Mouse (Mus musculus) stomach, postnatal 0 days (tissue): ENCODE measurements around the gene Rln3. TPM values are rescaled to one million over a fixed set of nuclear protein-coding genes. Genes with fewer than 3 reads are reported as not detected.

ENCODE experiments used
- ATAC-seq: fragments of 200-750 bp; cut with Nextera tagmentation; 2 replicates; pipeline ENCODE4 v1.8.0; 2017; ENCODE audit not compliant: low FRiP score, low TSS enrichment
- DNase-seq: peaks from one replicate; pipeline ENCODE4 v3.0.0-alpha.2; 2016; ENCODE audit warnings: low spot score
- H3K27ac ChIP-seq: fragments of 300-500 bp; sonication (generic); replicated peaks from 2 replicates; pipeline ENCODE4 v1.5.1; 2014; ENCODE audit warnings: mild to moderate bottlenecking, control low read depth
- H3K27me3 ChIP-seq: fragments of 300-500 bp; sonication (generic); 2 replicates; pipeline ENCODE4 v1.6.1; 2014; ENCODE audit warnings: low read length; ENCODE audit not compliant: control insufficient read depth, insufficient read depth
- H3K36me3 ChIP-seq: fragments of 300-500 bp; sonication (generic); 2 replicates; pipeline ENCODE4 v1.6.1; 2014; ENCODE audit warnings: low read length, mixed read lengths; ENCODE audit not compliant: control insufficient read depth, insufficient read depth
- H3K4me1 ChIP-seq: fragments of 300-500 bp; sonication (generic); replicated peaks from 2 replicates; pipeline ENCODE4 v1.6.1; 2014; ENCODE audit warnings: antibody characterized with exemption; ENCODE audit not compliant: control insufficient read depth, insufficient read depth
- H3K4me2 ChIP-seq: fragments of 300-500 bp; sonication (generic); replicated peaks from 2 replicates; pipeline ENCODE4 v1.6.1; 2014; ENCODE audit warnings: low read depth, mild to moderate bottlenecking, control low read depth, moderate library complexity
- H3K4me3 ChIP-seq: fragments of 300-500 bp; sonication (generic); 2 replicates; pipeline ENCODE4 v1.5.1; 2014; ENCODE audit warnings: low read depth, low read length, control low read depth
- H3K9ac ChIP-seq: fragments of 300-500 bp; sonication (generic); 2 replicates; pipeline ENCODE4 v1.6.1; 2014; ENCODE audit warnings: mild to moderate bottlenecking, low read length, control low read depth, mixed read lengths
- H3K9me3 ChIP-seq: fragments of 300-500 bp; sonication (generic); 2 replicates; pipeline ENCODE4 v1.6.1; 2016; ENCODE audit warnings: low read length; ENCODE audit not compliant: control insufficient read depth
- CTCF ChIP-seq: IDR thresholded peaks from 2 replicates; pipeline ENCODE4 v1.5.1; 2016; ENCODE audit warnings: antibody characterized with exemption, low read depth, mild to moderate bottlenecking, moderate library complexity
- EP300 ChIP-seq: optimal IDR thresholded peaks from 2 replicates; pipeline ENCODE3; 2016; ENCODE audit warnings: antibody characterized with exemption
- WGBS: fragments of 180-500 bp; shearing (Covaris S2); extraction: QIAGEN DNeasy Blood & Tissue Kit; methylation state at CpG from one replicate; pipeline ENCODE4 v1.1.7; 2014; 5-methylcytosine and 5-hydroxymethylcytosine counted together
- polyA plus RNA-seq: library from polyadenylated mRNA; unstranded; fragments of >200 nt; fragmentation: Nextera tagmentation; extraction: Ambion mirVana; gene quantifications from 2 replicates; pipeline ENCODE4 v1.2.1, GENCODE M21; 2015

The Rln3 gene
- polyA plus RNA-seq, 1 experiment from 2014 or later = not detected

DNA sequence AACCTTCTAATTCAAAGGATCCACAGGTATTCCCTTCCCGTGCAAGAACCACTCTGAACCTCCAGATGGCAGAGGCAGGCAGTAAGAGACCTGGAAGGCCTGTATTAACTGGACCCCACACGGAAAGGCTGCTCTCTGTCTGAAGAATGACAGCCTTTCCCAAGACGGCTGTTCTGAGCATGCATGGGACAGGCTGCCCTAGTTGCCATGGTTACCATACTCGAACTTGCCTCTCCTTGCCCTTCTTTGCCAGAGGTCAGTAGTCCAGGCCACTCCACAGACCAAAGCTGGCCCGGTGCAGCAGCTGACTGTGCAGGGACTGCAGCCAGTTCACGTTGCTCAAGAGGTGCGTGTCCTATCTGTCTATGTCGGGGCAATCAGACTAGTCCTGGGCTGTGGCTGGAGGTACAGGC lies 39.0 kb upstream of the Rln3 start:
- no peaks in the 10 kb centered on the region for H3K9me3 ChIP-seq
- no peak overlapping the region for H3K9ac ChIP-seq
- H3K27ac ChIP-seq = no peak overlapping the region
- WGBS = 38% methylated on average over 8 of the region's 8 CpGs
- H3K36me3 ChIP-seq = peaks cover 21% of the 10 kb centered on the region; the same call in 1 of the 2 replicates
- no peak overlapping the region for H3K4me2 ChIP-seq
- 0 out of 2 replicates have a peak, but pooled peaks have one; percentile 18 for ATAC-seq
- no peaks in the 10 kb centered on the region for H3K27me3 ChIP-seq
- peak; percentile 56 for TF ChIP-seq CTCF
- no peak for TF ChIP-seq EP300
- H3K4me1 ChIP-seq = no peaks in the 10 kb centered on the region
- H3K4me3 ChIP-seq = no peak overlapping the region
- DNase-seq = no peak

DNA sequence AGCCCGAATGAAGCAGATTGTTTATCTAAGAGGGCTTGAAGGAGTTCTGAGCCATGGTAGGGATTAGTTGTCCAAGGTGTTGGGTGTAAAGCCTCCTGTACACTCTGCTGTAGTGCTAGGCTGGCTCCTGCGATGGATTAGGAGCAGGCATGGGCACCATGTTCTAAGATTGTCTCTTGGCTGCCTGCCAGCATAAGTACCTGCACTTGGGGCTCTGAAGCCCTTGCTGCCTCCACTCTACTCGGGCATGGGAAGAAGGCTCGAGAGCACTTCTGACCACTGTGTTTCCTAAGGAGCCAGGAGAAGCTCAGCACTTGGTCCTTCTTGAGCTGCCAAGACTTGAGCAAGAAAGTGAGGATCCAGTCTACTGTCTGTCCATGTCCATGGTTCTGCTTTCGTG lies 34.4 kb upstream of the Rln3 start:
- TF ChIP-seq EP300 (no peak), CTCF (no peak)
- Histone ChIP-seq H3K27ac (no peak overlapping the region), H3K9me3 (no peaks in the 10 kb centered on the region), H3K36me3 (peaks cover 17% of the 10 kb centered on the region; the same call in 1 of the 2 replicates), H3K27me3 (no peaks in the 10 kb centered on the region), H3K4me2 (no peak overlapping the region), H3K9ac (no peak overlapping the region), H3K4me1 (no peaks in the 10 kb centered on the region), H3K4me3 (no peak overlapping the region)
- 62% methylated on average over 5 of the region's 5 CpGs for WGBS
- DNase-seq (no peak), ATAC-seq (no peak)

DNA sequence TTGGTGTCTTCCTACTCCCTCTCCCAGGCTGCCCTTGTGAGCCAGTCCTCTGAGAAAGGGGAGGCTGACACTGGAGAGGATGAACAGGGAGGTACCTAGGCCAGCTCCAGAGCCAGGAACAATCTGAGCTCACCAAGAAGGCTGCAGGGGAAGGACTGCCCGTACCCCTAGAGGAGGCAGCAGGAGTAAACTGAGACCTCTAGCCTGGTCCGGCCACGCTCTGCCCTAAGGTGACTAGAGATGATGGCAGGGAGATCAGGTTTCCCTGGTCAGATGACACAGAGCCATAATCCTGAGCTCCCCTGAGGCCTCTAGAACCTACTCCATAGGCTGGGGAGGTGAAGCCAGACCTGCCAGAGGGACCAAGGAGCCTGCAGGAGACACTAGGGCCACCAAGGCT lies 32.0 kb upstream of the Rln3 start:
- Histone ChIP-seq H3K4me1 (no peaks in the 10 kb centered on the region), H3K27me3 (no peaks in the 10 kb centered on the region), H3K9me3 (no peaks in the 10 kb centered on the region), H3K36me3 (peaks cover 9% of the 10 kb centered on the region; the same call in 1 of the 2 replicates), H3K4me2 (no peak overlapping the region), H3K9ac (no peak overlapping the region), H3K4me3 (no peak overlapping the region), H3K27ac (no peak overlapping the region)
- DNase-seq (no peak), ATAC-seq (no peak)
- WGBS = 87% methylated on average over 3 of the region's 3 CpGs
- TF ChIP-seq CTCF (no peak), EP300 (no peak)

DNA sequence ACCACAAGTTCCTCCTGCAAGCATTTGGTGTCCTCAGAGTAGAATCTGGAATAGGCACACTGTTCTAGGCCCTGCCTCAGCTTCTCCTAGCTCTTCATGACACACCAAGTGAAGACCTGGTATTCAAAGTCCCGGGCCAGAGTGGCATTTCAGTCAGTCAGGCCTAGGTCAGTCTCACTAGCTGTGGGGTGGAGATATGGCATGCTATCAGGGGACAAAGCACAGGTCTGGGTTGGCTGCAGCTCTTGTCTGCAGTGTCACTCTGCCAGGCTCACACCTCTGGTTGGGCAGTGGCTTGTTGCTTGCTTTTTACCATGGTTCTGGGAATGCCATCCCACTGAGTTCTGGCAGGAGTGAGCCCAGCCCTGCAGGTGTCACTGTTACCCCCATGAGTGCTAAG lies 31.6 kb upstream of the Rln3 start:
- Histone ChIP-seq H3K9me3 (no peaks in the 10 kb centered on the region), H3K4me1 (no peaks in the 10 kb centered on the region), H3K4me2 (no peak overlapping the region), H3K36me3 (peaks cover 9% of the 10 kb centered on the region; the same call in 1 of the 2 replicates), H3K27me3 (no peaks in the 10 kb centered on the region), H3K4me3 (no peak overlapping the region), H3K9ac (peak overlapping the region; percentile 13; the same call in 1 of the 2 replicates), H3K27ac (no peak overlapping the region)
- ATAC-seq = no peak
- no peak for TF ChIP-seq EP300
- TF ChIP-seq CTCF = no peak
- peak; percentile 11 for DNase-seq
- WGBS = 82% methylated on average over 1 of the region's 1 CpGs

DNA sequence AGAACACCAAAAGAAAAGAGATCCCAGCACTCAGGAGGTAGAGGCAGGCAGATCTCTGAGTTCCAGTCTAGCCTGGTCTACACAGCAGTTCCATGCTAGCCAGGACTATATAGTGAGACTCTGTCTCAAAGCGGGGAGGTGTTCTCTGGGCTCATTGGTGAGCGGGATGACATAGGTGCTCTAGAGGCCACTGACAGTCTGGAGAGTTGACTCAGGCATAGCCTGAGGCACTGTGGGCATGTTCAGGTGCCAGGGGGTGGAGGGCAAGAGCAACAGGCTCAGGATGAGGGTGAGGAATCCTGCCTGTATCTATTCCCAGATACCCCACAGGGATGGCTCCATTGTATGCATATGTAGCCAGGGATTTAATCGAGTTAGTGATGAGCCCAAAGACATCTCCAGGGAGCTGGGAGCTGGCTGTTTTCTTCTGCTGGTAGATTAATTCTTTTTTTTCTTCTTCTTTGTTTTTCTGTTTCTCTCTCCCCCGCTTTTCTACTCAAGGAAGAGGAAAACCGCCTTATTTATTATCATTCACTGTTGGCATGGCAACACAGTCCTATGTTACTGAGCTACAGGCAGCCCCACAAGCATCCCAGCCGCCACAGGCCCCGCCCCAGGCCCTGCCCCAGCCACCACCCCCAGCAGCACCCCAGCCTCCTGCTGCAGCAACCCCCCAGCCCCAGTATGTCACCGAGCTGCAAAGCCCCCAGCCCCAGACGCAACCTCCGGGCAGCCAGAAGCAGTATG lies 28.6 kb upstream of the Rln3 start:
- Histone ChIP-seq H3K4me2 (no peak overlapping the region), H3K4me1 (peaks cover 2% of the 10 kb centered on the region; the same call in 1 of the 2 replicates), H3K36me3 (no peaks in the 10 kb centered on the region), H3K9ac (0 out of 2 replicates have a peak overlapping the region, but pooled peaks have one; percentile 18), H3K9me3 (no peaks in the 10 kb centered on the region), H3K27me3 (no peaks in the 10 kb centered on the region), H3K4me3 (no peak overlapping the region), H3K27ac (no peak overlapping the region)
- ATAC-seq = no peak
- WGBS = 59% methylated on average over 10 of the region's 10 CpGs
- no peak for TF ChIP-seq EP300
- TF ChIP-seq CTCF = no peak
- no peak for DNase-seq

DNA sequence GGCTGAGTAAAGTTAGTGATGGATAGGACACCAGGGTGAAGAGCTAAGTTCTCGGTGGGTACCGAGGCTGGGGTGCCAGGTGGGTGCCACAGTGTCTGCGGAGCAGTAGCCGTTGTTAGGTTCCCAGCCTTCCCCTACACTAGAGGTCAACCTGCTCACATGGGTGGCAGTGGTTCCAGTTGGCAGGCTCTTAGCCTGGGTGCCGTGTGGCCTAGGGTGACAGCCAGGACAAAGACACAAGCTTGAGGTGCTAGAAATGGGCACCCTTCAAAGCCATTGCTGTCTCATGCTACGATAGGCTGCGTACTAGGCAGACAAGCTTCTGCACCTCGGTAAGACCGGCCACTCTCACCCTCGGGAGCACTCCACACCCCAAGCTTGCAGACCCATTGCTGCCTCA lies 27.5 kb upstream of the Rln3 start:
- no peak overlapping the region for H3K9ac ChIP-seq
- no peaks in the 10 kb centered on the region for H3K27me3 ChIP-seq
- no peak for DNase-seq
- no peak overlapping the region for H3K4me3 ChIP-seq
- H3K4me2 ChIP-seq = no peak overlapping the region
- TF ChIP-seq EP300 (no peak), CTCF (no peak)
- H3K27ac ChIP-seq = no peak overlapping the region
- ATAC-seq = no peak
- H3K36me3 ChIP-seq = no peaks in the 10 kb centered on the region
- 86% methylated on average over 10 of the region's 10 CpGs for WGBS
- H3K4me1 ChIP-seq = peaks cover 8% of the 10 kb centered on the region; the same call in 1 of the 2 replicates
- no peaks in the 10 kb centered on the region for H3K9me3 ChIP-seq
